Mouse (Mus musculus) forebrain, postnatal 0 days (tissue): ENCODE results near the gene Grm1. TPM values are rescaled to one million over a fixed set of nuclear protein-coding genes. Genes with fewer than 3 reads are reported as not detected.
A peak's percentile ranks its signal among the peaks of the same experiment; 100 is the strongest.

Experiments
- ATAC-seq: fragments of 200-750 bp; cut with Nextera tagmentation; 2 replicates; pipeline ENCODE4 v1.8.0; 2017; ENCODE audit warnings: mild to moderate bottlenecking, moderate library complexity
- DNase-seq: peaks from one replicate; pipeline ENCODE4 v3.0.0-alpha.2; 2015
- H3K27ac ChIP-seq: fragments of 300-500 bp; sonication (generic); 2 replicates; pipeline ENCODE4 v1.5.1; 2014; ENCODE audit warnings: low read depth, mild to moderate bottlenecking, antibody characterized with exemption, low read length, moderate library complexity, mixed read lengths
- H3K27me3 ChIP-seq: fragments of 300-500 bp; sonication (generic); 2 replicates; pipeline ENCODE4 v1.6.1; 2014; ENCODE audit warnings: mild to moderate bottlenecking, low read length, mixed read lengths; ENCODE audit not compliant: insufficient read depth
- H3K36me3 ChIP-seq: fragments of 300-500 bp; sonication (generic); 2 replicates; pipeline ENCODE4 v1.6.1; 2014; ENCODE audit warnings: mild to moderate bottlenecking, moderate library complexity; ENCODE audit not compliant: insufficient read depth
- H3K4me1 ChIP-seq: fragments of 300-500 bp; sonication (generic); 2 replicates; pipeline ENCODE4 v1.6.1; 2014; ENCODE audit warnings: antibody characterized with exemption; ENCODE audit not compliant: insufficient read depth
- H3K4me2 ChIP-seq: fragments of 300-500 bp; sonication (generic); 2 replicates; pipeline ENCODE4 v1.6.1; 2014; ENCODE audit warnings: low read depth, mild to moderate bottlenecking, moderate library complexity
- H3K4me3 ChIP-seq: fragments of 300-500 bp; sonication (generic); 2 replicates; pipeline ENCODE4 v1.5.1; 2014; ENCODE audit warnings: low read depth, low read length, mixed read lengths
- H3K9ac ChIP-seq: fragments of 300-500 bp; sonication (generic); 2 replicates; pipeline ENCODE4 v1.6.1; 2014; ENCODE audit warnings: mild to moderate bottlenecking
- H3K9me3 ChIP-seq: fragments of 300-500 bp; sonication (generic); 2 replicates; pipeline ENCODE4 v1.6.1; 2016; ENCODE audit warnings: low read length
- CTCF ChIP-seq: sonication (generic); IDR thresholded peaks from 2 replicates; pipeline ENCODE4 v1.5.1; 2016; ENCODE audit warnings: antibody characterized with exemption, control low read depth, low read depth
- WGBS: fragments of 180-500 bp; shearing (Covaris S2); extraction: QIAGEN DNeasy Blood & Tissue Kit; methylation state at CpG from one replicate; pipeline ENCODE4 v1.1.7; 2014; 5-methylcytosine and 5-hydroxymethylcytosine counted together
- polyA plus RNA-seq: library from polyadenylated mRNA; unstranded; fragments of >200 nt; fragmentation: Nextera tagmentation; extraction: Ambion mirVana; gene quantifications from 2 replicates; pipeline ENCODE4 v1.2.1, GENCODE M21; 2015
- total RNA-seq: library from RNA; depleted of rRNA; stranded (reverse); fragments of >200 nt; gene quantifications from 2 replicates; pipeline ENCODE4 v1.2.3, GENCODE M21; 2014; rRNA removed

Gene Grm1
- total RNA-seq (13.8 and 21.1 TPM in 2 replicates), polyA plus RNA-seq (6.0 and 10.7 TPM in 2 replicates)

DNA sequence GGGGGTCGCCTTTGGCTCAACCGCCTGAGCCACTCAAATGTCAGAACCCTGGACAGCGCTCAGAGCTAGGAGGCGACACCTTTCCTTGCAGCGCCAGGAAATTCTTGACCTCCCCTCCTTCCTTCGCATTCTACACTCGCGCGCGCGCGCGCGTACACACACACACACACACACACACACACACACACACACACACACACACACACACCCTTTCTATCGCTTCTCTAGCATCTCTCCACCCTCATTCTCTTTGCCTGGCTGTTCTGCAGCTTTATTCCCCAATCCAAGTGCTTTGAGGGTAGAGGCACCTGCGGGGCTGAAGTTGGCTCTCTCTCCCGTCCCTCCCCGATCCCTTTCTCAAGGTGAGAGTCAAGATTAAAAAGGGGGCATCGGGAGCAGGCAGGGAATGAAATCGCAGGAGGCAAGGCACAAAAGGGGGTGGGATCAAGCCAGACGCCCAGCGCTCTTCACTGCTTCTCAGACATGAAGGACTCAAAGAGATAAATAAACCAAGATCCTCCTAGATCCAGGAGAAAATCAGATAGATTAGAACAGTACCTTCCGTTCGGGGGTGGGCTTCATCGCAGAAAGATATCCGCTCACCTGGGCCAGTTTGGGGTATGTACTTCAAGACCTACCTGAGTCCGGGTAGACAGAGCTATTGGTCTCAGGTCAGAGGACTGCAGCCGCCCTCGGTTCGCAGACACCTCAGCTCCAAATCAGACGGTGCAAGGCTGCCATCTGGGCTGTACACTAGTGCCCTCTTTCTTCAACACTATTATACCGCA is at the start of gene Grm1:
Gene Grm1 (minus strand): TSS at position 746 of the 788 bp plus-strand sequence.
- H3K9me3 ChIP-seq = no peaks in the 10 kb centered on the region
- WGBS = 2% methylated on average over 28 of the region's 32 CpGs
- peak; percentile 64 for TF ChIP-seq CTCF
- H3K27me3 ChIP-seq = no peaks in the 10 kb centered on the region; the same call in 1 of the 2 replicates
- H3K4me2 ChIP-seq = peak within 1 kb of the TSS; percentile 75
- H3K27ac ChIP-seq = peak within 1 kb of the TSS; percentile 42; the same call in 1 of the 2 replicates
- peak within 1 kb of the TSS; percentile 46 for H3K4me3 ChIP-seq
- H3K4me1 ChIP-seq = no peaks in the 10 kb centered on the region
- peak; percentile 75 for DNase-seq
- peak within 1 kb of the TSS; percentile 54 for H3K9ac ChIP-seq
- no peaks in the 10 kb centered on the region for H3K36me3 ChIP-seq
- ATAC-seq = peak; percentile 91

DNA sequence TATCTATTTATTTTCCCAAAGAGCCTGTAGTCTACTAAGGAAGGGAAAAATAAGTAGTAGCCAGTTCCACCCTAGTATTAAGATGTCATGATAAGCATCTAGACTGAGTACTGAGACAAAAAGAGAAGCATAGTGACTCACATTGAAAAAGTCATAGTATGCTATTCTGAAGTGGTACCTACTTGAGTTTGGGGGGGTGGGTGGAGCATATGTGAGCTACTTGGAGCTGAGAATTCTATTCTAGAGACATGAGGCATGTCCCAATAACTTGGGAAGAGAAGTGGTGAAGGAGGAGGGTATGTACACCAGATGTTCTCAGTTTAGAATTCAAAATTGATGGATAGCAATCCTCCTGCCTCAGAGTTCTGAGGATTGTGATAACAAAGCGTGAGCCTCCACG is 39.6 kb upstream of the Grm1 start:
- no peak for ATAC-seq
- no peaks in the 10 kb centered on the region for H3K4me1 ChIP-seq
- no peak for TF ChIP-seq CTCF

DNA sequence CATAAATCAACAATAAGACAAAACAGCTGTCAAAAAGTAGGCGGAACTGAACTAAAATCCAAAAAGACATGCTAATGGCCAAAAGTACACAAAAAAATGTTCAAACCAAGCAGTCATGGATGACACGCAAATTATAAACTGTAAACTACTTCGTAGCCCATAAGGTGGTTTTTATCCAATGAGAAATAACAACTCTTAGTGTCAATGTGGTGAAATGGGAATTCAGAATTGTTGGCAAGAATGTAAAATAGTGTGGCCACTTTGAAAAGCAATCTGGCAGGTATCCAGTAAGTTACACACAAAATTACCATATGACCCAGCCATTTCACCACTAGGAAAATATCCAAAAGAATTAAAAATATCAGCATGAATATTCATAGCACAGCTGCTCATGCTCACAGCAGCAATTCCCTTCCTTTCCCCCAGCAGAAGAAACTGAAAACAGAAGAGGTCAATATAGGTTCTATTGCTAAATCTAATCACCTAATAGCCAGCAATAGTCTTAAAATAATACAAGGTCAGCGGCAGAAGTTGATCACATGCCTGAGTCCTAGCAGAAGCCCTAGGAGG is 16.4 kb upstream of the Grm1 start:
- H3K9me3 ChIP-seq = no peaks in the 10 kb centered on the region
- DNase-seq (no peak), ATAC-seq (no peak)
- no peak overlapping the region for H3K9ac ChIP-seq
- WGBS = 63% methylated on average over 4 of the region's 4 CpGs
- no peaks in the 10 kb centered on the region for H3K4me1 ChIP-seq
- H3K27ac ChIP-seq = no peak overlapping the region
- no peaks in the 10 kb centered on the region for H3K27me3 ChIP-seq
- no peak overlapping the region for H3K4me3 ChIP-seq
- no peak for TF ChIP-seq CTCF
- no peak overlapping the region for H3K4me2 ChIP-seq
- no peaks in the 10 kb centered on the region for H3K36me3 ChIP-seq

More for the DNA sequence above, 39.6 kb upstream of the Grm1 start:
- no peak overlapping the region for H3K4me3 ChIP-seq
- H3K4me2 ChIP-seq = no peak overlapping the region
- DNase-seq = no peak
- 98% methylated on average over 2 of the region's 2 CpGs for WGBS
- no peaks in the 10 kb centered on the region for H3K9me3 ChIP-seq
- H3K36me3 ChIP-seq = no peaks in the 10 kb centered on the region
- H3K27me3 ChIP-seq = no peaks in the 10 kb centered on the region
- H3K27ac ChIP-seq = no peak overlapping the region
- no peak overlapping the region for H3K9ac ChIP-seq

DNA sequence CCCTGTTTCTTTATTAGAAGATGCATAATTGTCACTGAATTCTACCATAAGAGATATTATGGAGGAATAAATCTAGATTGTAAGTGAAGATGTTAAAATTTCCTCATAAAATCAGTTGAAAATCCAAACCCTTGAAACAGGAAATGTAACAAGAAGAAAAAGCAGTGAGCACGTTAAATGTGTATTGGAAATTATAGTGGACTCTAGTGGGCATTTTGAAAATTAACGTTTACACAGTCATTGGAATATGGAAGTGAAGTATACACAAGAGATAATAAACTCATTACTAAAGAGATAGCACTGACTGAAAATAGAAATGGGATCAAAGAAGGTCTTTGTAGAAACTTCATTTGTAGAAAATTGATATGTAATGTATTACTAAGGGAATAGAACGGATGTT is 4.2 kb upstream of the Grm1 start:
- TF ChIP-seq CTCF = no peak
- Histone ChIP-seq H3K9me3 (no peaks in the 10 kb centered on the region), H3K4me3 (no peak overlapping the region), H3K4me2 (no peak overlapping the region), H3K36me3 (no peaks in the 10 kb centered on the region), H3K9ac (no peak overlapping the region), H3K27me3 (no peaks in the 10 kb centered on the region; the same call in 1 of the 2 replicates), H3K4me1 (no peaks in the 10 kb centered on the region), H3K27ac (no peak overlapping the region)
- DNase-seq (no peak), ATAC-seq (no peak)
- WGBS = 75% methylated on average over 3 of the region's 3 CpGs

DNA sequence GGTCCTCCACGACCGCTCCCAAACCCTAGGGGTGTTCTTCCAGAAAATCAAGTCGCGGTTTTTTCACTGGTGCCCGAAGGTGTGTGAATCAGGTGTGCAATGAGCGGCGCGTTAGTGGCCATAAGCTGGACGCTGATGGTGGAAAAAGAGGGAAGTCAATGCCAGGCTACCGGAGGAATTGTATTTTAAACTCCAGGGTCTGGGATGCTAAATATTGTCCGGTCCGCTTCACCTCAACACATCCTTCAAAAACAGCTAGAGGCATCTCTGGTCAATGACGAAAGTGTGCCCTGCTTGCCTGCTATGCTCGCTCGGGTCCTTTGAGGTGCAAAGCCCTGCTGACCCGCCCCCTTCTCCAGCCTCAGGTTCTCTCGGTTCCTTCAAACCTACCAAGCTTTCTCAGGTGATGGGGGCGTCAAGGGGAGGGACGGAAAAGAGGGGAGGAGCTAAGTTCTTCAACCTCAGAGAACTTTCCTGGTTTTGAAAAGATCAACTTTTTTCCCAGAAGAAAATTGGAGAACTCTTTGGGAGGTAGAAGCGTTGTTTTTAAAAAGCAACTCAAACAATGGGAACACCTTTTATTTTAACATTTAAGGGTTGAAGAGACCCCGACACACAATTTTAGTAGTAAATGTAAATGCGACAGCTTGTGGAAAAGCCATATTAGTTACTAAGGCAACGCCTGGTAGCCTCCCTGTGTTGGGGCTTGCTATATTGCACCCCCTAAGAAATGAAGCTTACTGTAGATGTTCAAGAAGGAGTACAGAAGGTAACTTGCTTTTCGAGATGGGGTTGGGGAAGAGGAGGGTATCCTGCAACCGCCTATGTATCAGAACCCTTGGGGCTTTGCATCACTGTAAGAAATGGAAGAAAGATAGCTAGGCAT is 1.2 kb downstream of the Grm1 start:
- Histone ChIP-seq H3K4me1 (no peaks in the 10 kb centered on the region), H3K9ac (peak overlapping the region; percentile 54), H3K4me2 (peak overlapping the region; percentile 75), H3K27me3 (no peaks in the 10 kb centered on the region; the same call in 1 of the 2 replicates), H3K36me3 (no peaks in the 10 kb centered on the region), H3K4me3 (peak overlapping the region; percentile 46), H3K27ac (no peak overlapping the region), H3K9me3 (no peaks in the 10 kb centered on the region)
- ATAC-seq (peak; percentile 38; the same call in 1 of the 2 replicates), DNase-seq (peak; percentile 54)
- WGBS = 7% methylated on average over 25 of the region's 25 CpGs
- TF ChIP-seq CTCF = no peak

DNA sequence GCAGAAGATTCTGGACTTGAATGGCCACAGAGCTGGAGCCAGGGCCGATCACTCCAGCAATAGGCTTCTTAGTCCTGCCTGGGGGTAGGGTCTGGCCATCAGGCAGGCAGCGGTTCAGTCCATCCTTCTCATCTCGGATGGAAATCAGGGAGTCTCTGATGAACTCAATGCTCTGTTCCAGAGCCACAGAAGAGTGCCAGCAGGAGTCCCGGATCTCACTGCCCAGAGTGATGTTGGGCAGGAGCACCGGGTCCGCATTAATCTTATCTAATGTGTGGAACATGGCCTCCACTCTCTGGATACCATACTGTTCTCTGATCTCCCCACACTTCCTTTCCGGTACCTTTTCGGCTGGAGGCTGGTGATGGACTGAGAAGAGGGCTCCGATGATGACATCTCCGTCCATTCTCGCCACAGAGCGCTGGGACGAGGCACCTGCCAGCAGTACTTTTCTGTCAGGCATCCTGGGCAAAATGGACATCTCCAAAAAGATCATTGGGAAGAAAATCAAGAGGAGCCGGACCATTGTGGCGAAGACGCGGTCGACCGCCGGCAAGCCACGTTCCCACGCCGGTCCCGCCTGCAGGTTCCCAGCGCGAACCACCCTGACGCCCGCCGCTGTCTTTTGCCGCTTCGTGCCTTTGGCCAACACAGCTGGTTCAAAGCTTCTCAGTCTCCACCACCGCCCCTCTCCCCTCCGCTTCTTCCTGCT is 2.0 kb downstream of the Grm1 start:
- 10% methylated on average over 33 of the region's 33 CpGs for WGBS
- ATAC-seq (0 out of 2 replicates have a peak, but pooled peaks have one; percentile 11), DNase-seq (peak; percentile 14)
- H3K4me1 ChIP-seq = no peaks in the 10 kb centered on the region
- H3K27me3 ChIP-seq = no peaks in the 10 kb centered on the region; the same call in 1 of the 2 replicates
- no peak for TF ChIP-seq CTCF
- no peak overlapping the region for H3K27ac ChIP-seq
- H3K9me3 ChIP-seq = no peaks in the 10 kb centered on the region
- H3K36me3 ChIP-seq = no peaks in the 10 kb centered on the region
- H3K9ac ChIP-seq = peak overlapping the region; percentile 44
- H3K4me3 ChIP-seq = peak overlapping the region; percentile 46
- peak overlapping the region; percentile 75 for H3K4me2 ChIP-seq
